Mouse (Mus musculus) lung, postnatal 0 days (tissue): ENCODE measurements at regions not wholly inside any gene's neighbourhood (a gene's known extent, or its start where the extent isn't known, plus 50 kb on each side); places are given as distances from the start of the nearest gene placed in this dataset.

Source experiments
- ATAC-seq: fragments of 200-750 bp; cut with Nextera tagmentation; 2 replicates; pipeline ENCODE4 v1.8.0; 2017; ENCODE audit warnings: moderate library complexity
- DNase-seq: peaks from one replicate; pipeline ENCODE4 v3.0.0-alpha.2; 2016; ENCODE audit warnings: low spot score
- H3K27ac ChIP-seq: fragments of 300-500 bp; sonication (generic); 2 replicates; pipeline ENCODE4 v1.5.1; 2014; ENCODE audit warnings: antibody characterized with exemption, mild to moderate bottlenecking, low read length, mixed read lengths
- H3K27me3 ChIP-seq: fragments of 300-500 bp; sonication (generic); replicated peaks from 2 replicates; pipeline ENCODE4 v1.6.1; 2014; ENCODE audit warnings: low read length, mixed read lengths; ENCODE audit not compliant: insufficient read depth
- H3K36me3 ChIP-seq: fragments of 300-500 bp; sonication (generic); 2 replicates; pipeline ENCODE4 v1.6.1; 2014; ENCODE audit warnings: low read length, mixed read lengths; ENCODE audit not compliant: insufficient read depth
- H3K4me1 ChIP-seq: fragments of 300-500 bp; sonication (generic); 2 replicates; pipeline ENCODE4 v1.6.1; 2014; ENCODE audit warnings: antibody characterized with exemption, low read depth, low read length, mixed read lengths; ENCODE audit not compliant: insufficient read depth
- H3K4me2 ChIP-seq: fragments of 300-500 bp; sonication (generic); replicated peaks from 2 replicates; pipeline ENCODE4 v1.6.1; 2014; ENCODE audit warnings: low read depth, mild to moderate bottlenecking, low read length, moderate library complexity, mixed read lengths
- H3K4me3 ChIP-seq: fragments of 300-500 bp; sonication (generic); 2 replicates; pipeline ENCODE4 v1.5.1; 2014; ENCODE audit warnings: low read depth, low read length
- H3K9ac ChIP-seq: fragments of 300-500 bp; sonication (generic); replicated peaks from 2 replicates; pipeline ENCODE4 v1.6.1; 2014; ENCODE audit warnings: low read depth, mild to moderate bottlenecking
- H3K9me3 ChIP-seq: fragments of 300-500 bp; sonication (generic); 2 replicates; pipeline ENCODE4 v1.6.1; 2016; ENCODE audit warnings: low read length, mixed read lengths
- CTCF ChIP-seq: IDR thresholded peaks from 2 replicates; pipeline ENCODE4 v1.5.1; 2016; ENCODE audit warnings: antibody characterized with exemption, mild to moderate bottlenecking
- EP300 ChIP-seq: IDR thresholded peaks from 2 replicates; pipeline ENCODE4 v1.6.1; 2016; ENCODE audit warnings: antibody characterized with exemption, mild to moderate bottlenecking, control low read depth
- WGBS: fragments of 180-500 bp; shearing (Covaris S2); extraction: QIAGEN DNeasy Blood & Tissue Kit; methylation state at CpG from one replicate; pipeline ENCODE4 v1.1.7; 2014; 5-methylcytosine and 5-hydroxymethylcytosine counted together

- Histone ChIP-seq H3K36me3 (no peaks in the 10 kb centered on the region), H3K27ac (no peak overlapping the region), H3K9ac (no peak overlapping the region), H3K4me2 (no peak overlapping the region), H3K4me1 (no peaks in the 10 kb centered on the region), H3K27me3 (no peaks in the 10 kb centered on the region), H3K9me3 (no peaks in the 10 kb centered on the region), H3K4me3 (no peak overlapping the region)
- WGBS: 81% methylated on average over 3 of the region's 3 CpGs
- TF ChIP-seq EP300 (no peak), CTCF (no peak)
- DNase-seq (no peak), ATAC-seq (no peak)
Measured at GRCm38 (mm10) chr8:65443266-65443665, 174.4 kb upstream of the March1 start.

GRCm38 (mm10) chr8:65420870-65421269 lies 196.8 kb upstream of the March1 start:
- Histone ChIP-seq H3K4me3 (no peak overlapping the region), H3K4me1 (no peaks in the 10 kb centered on the region), H3K4me2 (no peak overlapping the region), H3K27ac (no peak overlapping the region), H3K27me3 (no peaks in the 10 kb centered on the region), H3K9ac (no peak overlapping the region), H3K9me3 (no peaks in the 10 kb centered on the region), H3K36me3 (no peaks in the 10 kb centered on the region)
- TF ChIP-seq EP300: no peak
- no peak for TF ChIP-seq CTCF
- no peak for ATAC-seq
- WGBS: 84% methylated on average over 6 of the region's 6 CpGs
- no peak for DNase-seq

GRCm38 (mm10) chr8:65417897-65418296 lies 199.8 kb upstream of the March1 start:
- no peaks in the 10 kb centered on the region for H3K4me1 ChIP-seq
- H3K9ac ChIP-seq: no peak overlapping the region
- 84% methylated on average over 2 of the region's 2 CpGs for WGBS
- TF ChIP-seq EP300: no peak
- TF ChIP-seq CTCF: no peak
- ATAC-seq (no peak), DNase-seq (no peak)
- H3K9me3 ChIP-seq: no peaks in the 10 kb centered on the region
- no peak overlapping the region for H3K27ac ChIP-seq
- H3K4me3 ChIP-seq: no peak overlapping the region
- H3K4me2 ChIP-seq: no peak overlapping the region
- no peaks in the 10 kb centered on the region for H3K27me3 ChIP-seq
- no peaks in the 10 kb centered on the region for H3K36me3 ChIP-seq

- H3K27me3 ChIP-seq: no peaks in the 10 kb centered on the region
- TF ChIP-seq EP300 (no peak), CTCF (no peak)
- no peak overlapping the region for H3K4me3 ChIP-seq
- no peak overlapping the region for H3K27ac ChIP-seq
- WGBS: 76% methylated on average over 7 of the region's 7 CpGs
- no peaks in the 10 kb centered on the region for H3K36me3 ChIP-seq
- ATAC-seq (no peak), DNase-seq (no peak)
- no peak overlapping the region for H3K4me2 ChIP-seq
- no peaks in the 10 kb centered on the region for H3K4me1 ChIP-seq
- no peaks in the 10 kb centered on the region for H3K9me3 ChIP-seq
- no peak overlapping the region for H3K9ac ChIP-seq
Measured at GRCm38 (mm10) chr8:65414201-65414600, 203.5 kb upstream of the March1 start.

- 76% methylated on average over 2 of the region's 2 CpGs for whole genome bisulfite sequencing
- TF ChIP-seq CTCF: no peak
- no peak for TF ChIP-seq EP300
- H3K36me3 ChIP-seq: no peaks in the 10 kb centered on the region
- no peaks in the 10 kb centered on the region for H3K9me3 ChIP-seq
- H3K9ac ChIP-seq: no peak overlapping the region
- no peaks in the 10 kb centered on the region for H3K27me3 ChIP-seq
- no peak overlapping the region for H3K27ac ChIP-seq
- DNase-seq (no peak), ATAC-seq (no peak)
- no peak overlapping the region for H3K4me2 ChIP-seq
- H3K4me3 ChIP-seq: no peak overlapping the region
- H3K4me1 ChIP-seq: no peaks in the 10 kb centered on the region
Measured at GRCm38 (mm10) chr8:65412291-65412690, 205.4 kb upstream of the March1 start.

- ATAC-seq: no peak
- no peak for DNase-seq
- Histone ChIP-seq H3K9ac (no peak overlapping the region), H3K36me3 (no peaks in the 10 kb centered on the region), H3K4me3 (no peak overlapping the region), H3K27me3 (no peaks in the 10 kb centered on the region), H3K4me2 (no peak overlapping the region), H3K27ac (no peak overlapping the region), H3K4me1 (no peaks in the 10 kb centered on the region), H3K9me3 (no peaks in the 10 kb centered on the region)
- 87% methylated on average over 1 of the region's 1 CpGs for WGBS
- TF ChIP-seq EP300 (no peak), CTCF (no peak)
Measured at GRCm38 (mm10) chr8:65395755-65396154, 221.9 kb upstream of the March1 start.

GRCm38 (mm10) chr8:65355990-65356389 lies 226.6 kb upstream of the BC030870 start:
- H3K27ac ChIP-seq: no peak overlapping the region
- H3K27me3 ChIP-seq: no peaks in the 10 kb centered on the region
- H3K4me3 ChIP-seq: no peak overlapping the region
- no peak overlapping the region for H3K9ac ChIP-seq
- H3K9me3 ChIP-seq: no peaks in the 10 kb centered on the region
- DNase-seq (no peak), ATAC-seq (no peak)
- no peak overlapping the region for H3K4me2 ChIP-seq
- no peaks in the 10 kb centered on the region for H3K36me3 ChIP-seq
- 31% methylated on average over 2 of the region's 2 CpGs for WGBS
- no peaks in the 10 kb centered on the region for H3K4me1 ChIP-seq
- TF ChIP-seq CTCF: no peak
- TF ChIP-seq EP300: no peak
